Mouse (Mus musculus): ENCODE results near the gene Xntrpc. TPM values are rescaled to one million over a fixed set of nuclear protein-coding genes. Genes with fewer than 3 reads are reported as not detected.
"Not testable (repeated sequence)": the region's sequence is repeated elsewhere in the genome, so short reads cannot be mapped to it uniquely, and the experiment has no call there.

The Xntrpc gene
- polyA plus RNA-seq, 1 experiment from 2014 or later: 1.3 TPM

DNA sequence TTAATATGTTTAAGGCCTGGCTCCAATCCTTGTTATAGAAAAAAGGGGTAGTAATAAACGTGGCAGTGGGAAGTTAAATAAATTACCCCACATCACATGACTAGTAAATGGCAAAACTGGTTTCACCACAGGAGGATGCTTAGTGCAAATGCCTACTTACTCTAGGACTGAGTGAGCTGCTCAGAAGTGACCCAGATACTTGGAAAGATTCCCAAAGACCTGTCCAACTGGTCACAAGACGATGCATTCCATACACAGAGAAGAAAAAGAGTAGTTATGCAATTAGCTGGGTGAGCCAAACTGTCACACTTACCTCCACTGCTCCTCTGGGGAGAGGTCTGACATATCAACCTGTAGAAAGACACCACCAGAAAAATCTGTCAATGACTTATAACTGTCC lies 23.2 kb upstream of the Xntrpc start:
- no peaks in the 10 kb centered on the region for H3K27me3 ChIP-seq (replicated peaks)
- no peaks in the 10 kb centered on the region for H3K4me1 ChIP-seq
- no peak overlapping the region for H3K4me3 ChIP-seq
- no peak for ATAC-seq (replicated peaks)
- H3K36me3 ChIP-seq (replicated peaks): peaks cover 17% of the 10 kb centered on the region
- H3K9ac ChIP-seq: no peak overlapping the region
- WGBS: 85% methylated on average over 2 of the region's 2 CpGs
- H3K4me2 ChIP-seq: no peak overlapping the region
- no peaks in the 10 kb centered on the region for H3K9me3 ChIP-seq
- H3K27ac ChIP-seq: no peak overlapping the region

GRCm38 (mm10) chr7:102048524-102048923 lies 17.0 kb upstream of the Xntrpc start:
- ATAC-seq (replicated peaks); H3K4me3 ChIP-seq; H3K9me3 ChIP-seq; H3K9ac ChIP-seq; H3K27ac ChIP-seq; H3K36me3 ChIP-seq (replicated peaks); H3K27me3 ChIP-seq (replicated peaks); H3K4me1 ChIP-seq; H3K4me2 ChIP-seq: not testable (repeated sequence)

GRCm38 (mm10) chr7:102061353-102061752 lies 4.2 kb upstream of the Xntrpc start:
- ATAC-seq (replicated peaks): no peak
- Histone ChIP-seq H3K4me3 (no peak overlapping the region), H3K9ac (no peak overlapping the region), H3K9me3 (no peaks in the 10 kb centered on the region), H3K27me3 (replicated peaks) (no peaks in the 10 kb centered on the region), H3K27ac (no peak overlapping the region), H3K4me2 (no peak overlapping the region), H3K4me1 (peaks cover 32% of the 10 kb centered on the region), H3K36me3 (replicated peaks) (0 out of 2 replicates have a peak, but pooled peaks cover 10% of the 10 kb centered on the region)
- WGBS: 96% methylated on average over 3 of the region's 3 CpGs

- 93% methylated on average over 1 of the region's 1 CpGs for WGBS
- no peak overlapping the region for H3K4me2 ChIP-seq
- H3K36me3 ChIP-seq (replicated peaks): 0 out of 2 replicates have a peak, but pooled peaks cover 6% of the 10 kb centered on the region
- H3K9me3 ChIP-seq: no peaks in the 10 kb centered on the region
- H3K9ac ChIP-seq: no peak overlapping the region
- no peak overlapping the region for H3K4me3 ChIP-seq
- peaks cover 36% of the 10 kb centered on the region for H3K4me1 ChIP-seq
- H3K27ac ChIP-seq: no peak overlapping the region
- ATAC-seq (replicated peaks): no peak
- no peaks in the 10 kb centered on the region for H3K27me3 ChIP-seq (replicated peaks)
Observed at GRCm38 (mm10) chr7:102062203-102062602, 3.3 kb upstream of the Xntrpc start.

GRCm38 (mm10) chr7:102063891-102064290 lies 1.6 kb upstream of the Xntrpc start:
- H3K9ac ChIP-seq: no peak overlapping the region
- WGBS: 90% methylated on average over 9 of the region's 9 CpGs
- ATAC-seq (replicated peaks): no peak

GRCm38 (mm10) chr7:102064655-102065045 lies 863 bp upstream of the Xntrpc start:
- H3K27me3 ChIP-seq (replicated peaks): no peaks in the 10 kb centered on the region
- H3K36me3 ChIP-seq (replicated peaks): no peaks in the 10 kb centered on the region
- H3K9me3 ChIP-seq: no peaks in the 10 kb centered on the region
- peak; percentile 75 for ATAC-seq (replicated peaks)
- H3K4me2 ChIP-seq: peak overlapping the region; percentile 69
- H3K27ac ChIP-seq: peak overlapping the region; percentile 87
- peak overlapping the region; percentile 77 for H3K4me3 ChIP-seq
- H3K4me1 ChIP-seq: peaks cover 36% of the 10 kb centered on the region
- peak overlapping the region; percentile 80 for H3K9ac ChIP-seq
- WGBS: 2% methylated on average over 9 of the region's 9 CpGs

More at GRCm38 (mm10) chr7:102063891-102064290, 1.6 kb upstream of the Xntrpc start:
- no peak overlapping the region for H3K27ac ChIP-seq
- peak overlapping the region; percentile 69 for H3K4me2 ChIP-seq
- peaks cover 36% of the 10 kb centered on the region for H3K4me1 ChIP-seq
- H3K4me3 ChIP-seq: peak overlapping the region; percentile 77
- no peaks in the 10 kb centered on the region for H3K9me3 ChIP-seq
- H3K36me3 ChIP-seq (replicated peaks): 0 out of 2 replicates have a peak, but pooled peaks cover 5% of the 10 kb centered on the region
- no peaks in the 10 kb centered on the region for H3K27me3 ChIP-seq (replicated peaks)

DNA sequence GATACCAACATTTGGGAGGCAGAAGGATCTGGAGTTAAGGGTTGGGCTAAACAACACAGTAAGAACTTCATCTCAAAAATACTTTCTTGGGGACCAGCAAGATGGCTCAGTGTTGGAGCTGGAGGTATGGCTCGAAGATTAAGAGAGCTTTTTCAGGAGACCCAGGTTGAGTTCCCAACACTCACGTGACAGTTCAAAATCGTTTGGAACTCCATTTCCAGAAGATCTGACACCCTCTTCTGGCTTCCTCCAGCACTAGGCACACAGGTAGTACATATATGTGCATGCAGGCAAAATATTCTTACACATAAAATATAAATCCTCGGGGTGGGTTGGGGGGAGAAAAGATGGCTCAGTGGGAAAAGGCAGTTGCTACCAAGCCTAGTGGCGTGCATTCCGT lies 850 bp downstream of the Xntrpc start:
- no peak for ATAC-seq (replicated peaks)
- peak overlapping the region; percentile 77 for H3K4me3 ChIP-seq
- 85% methylated on average over 6 of the region's 6 CpGs for WGBS
- H3K27me3 ChIP-seq (replicated peaks): no peaks in the 10 kb centered on the region
- H3K27ac ChIP-seq: no peak overlapping the region
- H3K4me2 ChIP-seq: peak overlapping the region; percentile 69
- H3K36me3 ChIP-seq (replicated peaks): 0 out of 2 replicates have a peak, but pooled peaks cover 3% of the 10 kb centered on the region
- no peaks in the 10 kb centered on the region for H3K9me3 ChIP-seq
- H3K9ac ChIP-seq: no peak overlapping the region
- peaks cover 35% of the 10 kb centered on the region for H3K4me1 ChIP-seq

- Histone ChIP-seq H3K4me2 (no peak overlapping the region), H3K4me3 (no peak overlapping the region), H3K9me3 (no peaks in the 10 kb centered on the region), H3K27ac (no peak overlapping the region), H3K36me3 (replicated peaks) (peaks cover 54% of the 10 kb centered on the region; the same call in 1 of the 2 replicates), H3K9ac (no peak overlapping the region), H3K4me1 (no peaks in the 10 kb centered on the region), H3K27me3 (replicated peaks) (no peaks in the 10 kb centered on the region)
- no peak for ATAC-seq (replicated peaks)
- 81% methylated on average over 7 of the region's 7 CpGs for WGBS
Observed at GRCm38 (mm10) chr7:102076714-102077296, 11.3 kb downstream of the Xntrpc start.

- Histone ChIP-seq H3K4me1 (no peaks in the 10 kb centered on the region), H3K36me3 (replicated peaks) (peaks cover 45% of the 10 kb centered on the region; the same call in 1 of the 2 replicates)
- no peak for ATAC-seq (replicated peaks)
Observed at GRCm38 (mm10) chr7:102078517-102078916, 13.0 kb downstream of the Xntrpc start.

GRCm38 (mm10) chr7:102080311-102080710 lies 14.8 kb downstream of the Xntrpc start:
- 92% methylated on average over 8 of the region's 8 CpGs for WGBS
- ATAC-seq (replicated peaks): no peak
- no peaks in the 10 kb centered on the region for H3K4me1 ChIP-seq
- H3K36me3 ChIP-seq (replicated peaks): peaks cover 35% of the 10 kb centered on the region; the same call in 1 of the 2 replicates
- no peaks in the 10 kb centered on the region for H3K9me3 ChIP-seq
- H3K27ac ChIP-seq: no peak overlapping the region
- no peak overlapping the region for H3K4me3 ChIP-seq
- H3K4me2 ChIP-seq: no peak overlapping the region
- no peak overlapping the region for H3K9ac ChIP-seq
- no peaks in the 10 kb centered on the region for H3K27me3 ChIP-seq (replicated peaks)

More at GRCm38 (mm10) chr7:102078517-102078916, 13.0 kb downstream of the Xntrpc start:
- Histone ChIP-seq H3K9ac (no peak overlapping the region), H3K4me3 (no peak overlapping the region), H3K9me3 (no peaks in the 10 kb centered on the region), H3K4me2 (no peak overlapping the region), H3K27me3 (replicated peaks) (no peaks in the 10 kb centered on the region), H3K27ac (no peak overlapping the region)
- WGBS: 73% methylated on average over 7 of the region's 7 CpGs

DNA sequence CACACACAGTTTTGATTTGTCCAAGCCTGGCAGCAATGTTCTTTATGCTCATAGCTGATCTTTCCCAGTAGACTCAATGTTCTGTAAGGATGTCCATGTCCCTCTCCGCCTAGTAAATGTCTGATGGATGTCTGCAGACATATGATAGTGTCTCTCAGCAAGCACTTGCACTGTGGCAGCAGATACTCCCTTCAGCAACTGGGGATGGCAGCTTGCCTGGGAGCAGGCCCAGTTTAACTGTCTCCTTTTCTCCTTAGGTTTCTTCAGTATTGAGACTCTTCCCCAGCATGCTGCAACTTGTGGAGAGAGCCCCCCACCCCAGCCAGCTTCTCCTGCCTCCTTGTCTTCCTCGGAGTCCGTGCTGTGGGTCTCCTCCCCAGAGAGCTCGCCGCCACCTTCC lies 16.3 kb downstream of the Xntrpc start:
- Histone ChIP-seq H3K4me1 (no peaks in the 10 kb centered on the region), H3K27me3 (replicated peaks) (no peaks in the 10 kb centered on the region), H3K9ac (no peak overlapping the region), H3K27ac (no peak overlapping the region), H3K36me3 (replicated peaks) (peaks cover 30% of the 10 kb centered on the region; the same call in 1 of the 2 replicates), H3K4me3 (no peak overlapping the region), H3K9me3 (no peaks in the 10 kb centered on the region), H3K4me2 (no peak overlapping the region)
- WGBS: 98% methylated on average over 5 of the region's 5 CpGs
- ATAC-seq (replicated peaks): no peak

DNA sequence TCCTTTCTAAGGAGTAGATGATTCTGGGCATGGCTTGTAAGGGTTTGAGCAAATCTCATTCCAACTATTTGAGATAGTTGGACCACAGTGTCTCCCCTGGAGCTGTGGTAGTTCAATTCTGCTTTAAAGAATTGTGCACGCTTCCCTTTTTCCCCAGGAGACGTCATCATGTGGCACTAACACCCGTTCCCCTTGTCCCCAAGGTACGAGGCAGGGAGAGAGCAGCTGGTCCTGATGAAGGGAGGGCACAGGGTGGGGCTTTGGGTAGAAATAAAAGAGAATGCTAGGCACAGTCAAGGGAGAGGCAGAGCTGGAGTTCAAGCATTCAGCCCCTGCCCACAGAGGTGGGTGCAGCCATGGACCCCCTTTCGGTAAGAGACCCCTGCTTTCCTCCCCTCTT lies 17.3 kb downstream of the Xntrpc start, which contains the start of gene Trpc2:
TSS of gene Trpc2 (plus strand) at position 301 of the 400 bp plus-strand sequence.
- H3K27ac ChIP-seq: no peak within 1 kb of the TSS
- H3K4me3 ChIP-seq: no peak within 1 kb of the TSS
- 89% methylated on average over 5 of the region's 5 CpGs for WGBS
- H3K4me2 ChIP-seq: no peak within 1 kb of the TSS
- H3K27me3 ChIP-seq (replicated peaks): no peaks in the 10 kb centered on the region
- peaks cover 30% of the 10 kb centered on the region; the same call in 1 of the 2 replicates for H3K36me3 ChIP-seq (replicated peaks)
- no peaks in the 10 kb centered on the region for H3K9me3 ChIP-seq
- no peaks in the 10 kb centered on the region for H3K4me1 ChIP-seq
- no peak for ATAC-seq (replicated peaks)
- no peak within 1 kb of the TSS for H3K9ac ChIP-seq
